Mouse (Mus musculus) naive thymus-derived CD4-positive, alpha-beta T cell, adult 2 months (primary cell): ENCODE results near the gene Rcan1.

Experiments used
- DNase-seq: peaks from one replicate; pipeline ENCODE4 v3.0.0-alpha.2; 2011; ENCODE audit warnings: low read depth

The Rcan1 gene

DNA sequence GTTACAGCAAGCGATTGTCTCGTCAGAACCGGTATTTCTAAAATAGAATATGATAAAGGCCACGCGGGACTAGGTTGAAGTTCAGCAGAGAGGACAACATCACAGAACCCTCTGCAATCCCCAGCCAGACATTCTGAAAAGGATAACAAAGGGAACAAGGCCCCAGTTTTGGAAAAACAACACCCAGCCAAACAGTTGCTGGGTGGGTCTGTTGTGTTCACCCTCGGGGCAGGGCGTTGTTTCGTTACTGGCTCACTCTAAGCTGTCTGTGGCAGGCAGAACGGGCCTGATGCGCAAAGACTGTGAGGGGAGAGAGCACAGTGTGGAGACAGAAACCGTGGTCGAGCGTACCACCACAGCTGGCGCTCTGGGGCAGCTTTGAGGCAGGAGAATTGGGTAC, 2.2 kb downstream of the Rcan1 start:
- DNase-seq = no peak

DNA sequence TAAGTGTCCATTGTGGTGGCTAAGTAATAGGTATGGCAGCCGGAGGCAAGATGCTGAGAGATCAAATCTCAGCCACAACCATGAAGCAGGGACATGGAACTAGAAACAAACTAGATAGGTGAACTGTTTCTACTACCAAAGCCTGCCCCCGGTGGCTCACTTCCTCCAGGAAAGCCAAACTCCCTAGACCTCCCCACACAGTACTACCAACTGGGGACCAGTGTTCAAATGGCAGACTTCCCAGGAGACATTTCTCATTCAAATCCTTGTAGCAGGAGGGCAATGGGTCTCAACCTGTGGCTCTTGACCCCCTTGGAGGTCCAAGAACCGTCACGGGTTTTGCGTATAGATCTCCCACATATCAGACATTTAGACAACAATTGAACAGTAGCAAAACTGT, 3.6 kb downstream of the Rcan1 start:
- DNase-seq = peak; percentile 28

DNA sequence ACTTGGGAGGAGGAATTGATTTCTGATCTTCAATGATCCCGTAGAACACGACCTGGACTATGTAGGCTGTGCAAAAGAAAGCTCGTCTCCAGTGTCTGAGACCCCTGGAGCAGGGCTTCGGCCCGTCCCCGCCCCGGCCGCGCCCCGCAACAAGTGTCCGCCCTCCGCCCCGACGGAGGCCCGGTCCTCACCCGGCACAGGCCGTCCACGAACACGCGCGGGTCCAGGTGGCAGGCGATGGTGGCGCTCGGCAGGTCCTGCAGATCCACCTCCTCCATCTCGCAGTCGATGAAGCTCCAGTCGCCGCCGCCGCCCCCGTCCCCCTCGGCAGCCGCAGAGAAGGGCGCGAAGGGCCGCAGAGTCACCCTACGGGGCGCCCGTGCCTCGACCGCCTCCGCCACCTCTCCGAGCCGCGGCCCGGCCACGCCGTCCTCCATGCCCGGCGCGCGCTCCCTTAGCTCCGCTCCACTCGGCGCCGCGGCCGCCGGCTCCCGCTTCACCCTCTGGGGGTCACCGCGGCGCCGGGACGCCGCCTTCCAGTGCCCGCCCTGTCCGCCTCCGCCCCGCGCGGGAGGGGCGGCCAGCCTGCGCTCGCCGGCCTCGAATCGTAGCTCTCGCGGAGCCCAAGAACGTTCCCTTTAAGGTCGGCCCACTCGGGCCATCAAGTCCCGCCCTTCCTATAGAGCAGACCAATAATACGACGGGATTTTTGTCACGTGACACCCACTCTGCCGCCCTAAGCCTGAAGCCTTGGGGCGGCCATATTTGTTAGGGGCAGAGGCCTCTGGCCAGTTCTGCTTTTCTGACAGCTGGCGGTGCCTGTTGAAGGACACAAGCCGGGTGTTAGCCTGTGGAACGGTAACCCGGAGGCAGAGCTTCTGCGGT, 4.8 kb downstream of the Rcan1 start:
- DNase-seq = peak; percentile 99

DNA sequence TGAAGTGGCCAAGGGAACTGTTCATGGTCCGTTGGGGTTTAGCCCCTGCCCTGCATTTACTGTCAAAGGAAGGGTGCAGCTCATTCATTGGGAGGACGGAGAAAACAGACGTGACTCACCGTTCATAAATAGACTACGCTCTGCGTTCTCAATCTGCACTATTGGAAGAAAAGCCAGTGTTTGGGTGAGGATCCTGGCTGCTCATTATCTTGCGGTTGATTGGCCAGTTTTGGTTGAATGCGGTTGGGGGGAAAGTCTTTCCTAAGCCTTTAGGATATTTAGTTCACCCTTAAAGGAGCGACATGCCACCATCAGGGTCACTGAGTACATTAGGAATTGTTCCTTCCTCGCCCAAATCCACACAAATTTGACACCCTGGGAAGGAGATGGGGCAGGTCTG, 5.4 kb downstream of the Rcan1 start:
- DNase-seq = no peak

DNA sequence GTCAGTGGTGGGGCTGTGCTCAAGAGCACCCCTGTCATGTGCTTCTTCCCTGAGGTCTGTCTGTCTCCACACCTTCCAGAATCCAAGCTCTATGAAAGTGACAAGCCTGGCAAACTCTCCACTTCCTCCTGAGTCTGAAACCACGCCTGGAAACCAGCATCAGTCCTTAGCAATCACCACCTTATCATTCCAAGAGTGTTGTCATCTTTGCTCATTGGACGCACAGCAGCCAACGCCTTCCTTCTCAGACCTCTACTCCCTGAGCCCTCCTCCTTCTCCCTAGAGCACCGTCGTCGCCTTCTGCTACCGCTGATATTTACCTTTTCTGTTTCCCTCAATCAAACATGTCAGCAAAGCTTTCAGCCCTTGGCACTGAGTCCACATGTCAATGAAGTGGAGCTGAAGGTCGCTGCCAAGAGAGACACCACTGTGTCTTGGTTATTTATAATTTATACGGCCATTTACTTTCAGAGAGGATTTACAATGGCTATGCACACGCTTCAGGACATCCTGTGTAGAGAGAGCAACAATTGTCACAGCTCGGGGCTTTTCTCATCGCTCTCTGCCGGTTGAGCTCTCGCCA, 6.2 kb downstream of the Rcan1 start:
- no peak for DNase-seq

DNA sequence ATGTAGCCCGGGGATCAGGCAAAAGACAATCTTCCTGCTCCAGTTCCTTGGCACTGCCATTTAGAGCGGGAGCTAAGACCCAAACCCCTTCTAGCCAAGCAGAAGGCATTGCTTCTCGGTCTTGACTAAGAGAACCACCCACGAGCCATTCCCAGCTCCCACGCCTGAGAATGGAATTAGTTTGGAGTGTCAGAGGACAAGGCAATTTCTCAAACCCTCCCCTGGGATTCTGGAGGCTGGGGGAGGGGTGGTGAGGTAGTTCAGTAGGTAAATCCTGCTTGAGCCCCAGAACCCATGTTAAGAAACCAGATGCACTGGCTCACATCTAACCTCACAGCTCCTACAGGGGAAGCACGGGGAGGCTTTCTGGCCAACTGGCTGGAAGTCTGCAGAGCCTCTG, 9.3 kb downstream of the Rcan1 start:
- no peak for DNase-seq

DNA sequence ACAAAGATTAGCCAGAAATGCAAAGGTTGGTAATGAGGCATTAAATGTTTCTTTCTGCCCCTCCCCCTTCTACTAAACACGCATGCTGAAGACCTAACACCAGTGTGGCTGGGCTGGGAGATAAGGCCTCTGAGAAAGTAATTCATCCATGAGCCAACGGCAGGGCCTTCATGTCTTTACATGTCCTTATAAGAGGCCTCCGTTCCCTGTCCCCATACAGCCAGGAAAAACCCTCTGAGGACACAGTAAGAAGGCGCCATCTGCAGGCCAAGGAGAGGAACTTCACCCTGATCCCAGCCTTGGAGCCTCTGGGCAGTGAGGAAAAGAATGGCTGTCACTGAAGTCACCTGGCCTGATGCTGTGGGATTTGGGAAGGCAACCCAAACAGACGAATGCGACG, 13.1 kb downstream of the Rcan1 start:
- peak; percentile 52 for DNase-seq

DNA sequence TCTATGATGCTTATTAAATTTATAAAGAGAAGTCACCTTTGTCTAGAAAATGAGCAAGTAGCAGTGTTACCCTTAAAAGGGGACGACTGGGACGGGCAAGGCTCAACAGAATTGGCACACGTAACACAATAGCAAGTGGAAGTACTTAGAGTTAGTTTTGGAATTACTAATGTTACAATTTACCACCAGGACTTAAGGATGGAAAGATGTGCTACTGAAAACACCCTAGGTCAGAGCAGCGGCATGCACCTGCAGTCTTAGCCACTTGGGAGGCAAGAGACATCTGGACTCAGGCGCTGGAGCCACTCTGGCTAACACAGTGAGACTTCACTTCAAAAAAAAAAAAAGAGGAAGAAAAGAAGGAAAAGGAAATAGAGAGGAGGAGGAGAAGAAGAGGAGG, 14.7 kb downstream of the Rcan1 start:
- no peak for DNase-seq

DNA sequence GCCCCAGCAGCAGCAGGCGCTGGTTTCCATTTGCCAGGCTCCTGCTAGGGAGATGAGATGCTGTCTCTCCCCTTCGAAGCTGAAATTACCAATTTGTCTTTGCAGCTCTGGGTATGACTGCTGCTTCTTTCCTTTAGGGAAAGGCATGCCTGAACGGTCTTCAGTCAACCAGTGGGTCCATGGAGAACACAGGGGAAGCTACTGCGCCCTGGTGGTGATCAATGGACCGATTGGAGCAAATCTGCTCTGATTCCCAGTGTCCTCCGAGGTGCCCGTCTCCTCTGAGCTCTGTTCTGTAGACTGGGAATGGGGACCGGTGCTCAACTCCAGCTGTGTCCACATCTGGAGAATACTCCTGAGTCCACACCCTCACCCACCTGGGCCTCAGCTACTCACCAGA, 15.2 kb downstream of the Rcan1 start:
- DNase-seq = no peak

DNA sequence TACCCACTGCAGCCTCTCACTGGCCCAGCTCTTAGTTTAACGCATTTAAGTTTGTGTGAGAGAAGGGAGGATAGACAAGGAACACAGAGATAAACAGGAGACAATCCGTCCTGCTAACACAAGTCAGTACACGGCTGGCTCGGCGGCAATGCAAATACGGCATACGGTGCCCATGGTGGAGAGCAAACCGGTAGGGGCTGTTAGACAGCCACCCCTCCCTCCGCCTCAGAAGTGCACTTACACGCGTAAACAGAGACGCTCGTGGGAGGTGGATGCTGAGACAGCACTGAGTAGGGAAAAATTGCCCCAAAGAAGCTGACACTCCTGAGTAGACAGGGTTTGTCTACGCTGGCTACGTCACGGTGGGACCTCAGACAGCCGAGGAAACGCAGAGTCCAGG, 16.2 kb downstream of the Rcan1 start:
- no peak for DNase-seq

DNA sequence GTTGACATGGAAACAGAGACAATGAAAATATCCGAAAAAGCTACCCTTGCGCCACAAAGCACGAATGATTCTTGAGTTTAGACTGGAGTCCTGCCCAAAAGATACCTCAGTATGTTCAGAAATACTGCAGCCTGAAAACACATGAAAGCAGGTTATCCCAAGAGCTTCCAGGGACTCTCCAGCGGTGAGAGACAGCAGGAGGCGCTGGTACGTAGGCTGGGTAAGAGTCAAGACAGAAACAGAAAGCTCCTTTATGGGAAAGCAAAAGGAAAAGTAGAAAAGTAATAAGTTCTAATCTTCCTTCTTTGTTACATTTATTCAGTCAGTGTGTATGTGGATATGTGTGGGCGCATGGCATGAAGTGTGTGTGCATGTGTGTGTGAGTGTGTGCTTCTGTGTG, 16.7 kb downstream of the Rcan1 start:
- no peak for DNase-seq

DNA sequence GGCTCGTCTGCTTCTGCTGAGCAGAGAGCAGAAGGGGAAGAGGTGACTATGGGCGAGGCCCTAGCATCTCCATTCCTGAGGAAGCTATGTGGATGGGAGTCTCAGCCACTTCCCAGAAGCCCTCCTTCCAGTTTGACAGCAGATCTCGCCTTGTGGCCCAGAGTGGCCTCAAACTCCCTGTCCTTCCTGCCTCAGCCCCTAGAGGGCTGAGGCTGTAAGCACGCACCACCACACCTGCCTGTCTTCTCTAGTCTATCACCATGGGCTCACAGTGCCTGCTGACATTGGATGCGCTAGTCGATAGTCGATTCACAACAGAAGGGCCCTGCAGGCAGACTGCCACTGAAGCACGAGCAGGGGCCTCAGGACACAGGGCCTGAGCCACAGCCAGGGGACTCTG, 18.1 kb downstream of the Rcan1 start:
- no peak for DNase-seq

DNA sequence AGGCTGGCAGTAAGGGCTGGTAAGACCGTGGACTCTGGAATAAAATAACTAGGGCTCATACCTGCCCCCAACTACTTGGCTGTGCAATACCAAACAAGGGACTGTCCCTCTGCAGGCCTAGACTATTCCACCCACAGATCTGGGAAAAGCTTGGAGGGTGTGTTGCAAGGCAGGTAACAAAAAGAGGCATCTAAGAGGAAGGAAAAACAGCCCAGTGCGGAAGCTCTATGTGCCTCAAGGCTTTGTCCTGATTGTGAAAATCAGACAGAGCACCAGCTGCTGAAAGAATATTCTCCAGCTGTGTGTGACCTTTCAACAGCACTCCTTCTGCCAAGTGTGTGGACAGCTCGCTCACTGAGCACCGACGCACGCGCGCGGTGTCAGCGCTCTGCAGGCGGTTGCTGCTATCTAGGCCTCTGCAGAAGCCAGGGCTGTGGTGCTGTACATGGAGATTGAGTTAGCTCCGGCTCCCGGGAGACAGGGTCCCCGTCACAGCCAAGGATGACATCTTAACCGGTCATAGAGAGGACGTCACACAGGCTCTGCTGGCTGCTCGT, 19.1 kb downstream of the Rcan1 start:
- DNase-seq = no peak

DNA sequence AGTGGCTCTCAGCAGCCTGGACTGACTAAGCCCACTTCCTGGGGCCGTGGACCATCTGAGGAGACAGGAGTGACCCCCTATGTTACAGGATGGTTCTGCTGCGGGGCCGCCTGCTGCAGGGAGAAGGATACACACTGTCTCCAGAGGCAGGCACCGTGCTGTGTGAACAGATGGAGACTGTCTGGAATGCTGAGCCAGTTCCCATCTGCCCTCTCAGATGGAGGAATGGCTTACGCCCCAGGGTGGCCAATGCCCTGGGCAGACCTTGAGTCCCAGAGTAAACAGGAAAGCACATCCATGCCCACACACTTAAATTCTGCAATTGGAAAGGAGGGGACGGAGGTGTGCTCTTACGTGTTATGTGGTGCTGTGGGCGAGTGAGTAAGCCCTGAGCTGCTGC, 20.3 kb downstream of the Rcan1 start:
- DNase-seq = no peak

DNA sequence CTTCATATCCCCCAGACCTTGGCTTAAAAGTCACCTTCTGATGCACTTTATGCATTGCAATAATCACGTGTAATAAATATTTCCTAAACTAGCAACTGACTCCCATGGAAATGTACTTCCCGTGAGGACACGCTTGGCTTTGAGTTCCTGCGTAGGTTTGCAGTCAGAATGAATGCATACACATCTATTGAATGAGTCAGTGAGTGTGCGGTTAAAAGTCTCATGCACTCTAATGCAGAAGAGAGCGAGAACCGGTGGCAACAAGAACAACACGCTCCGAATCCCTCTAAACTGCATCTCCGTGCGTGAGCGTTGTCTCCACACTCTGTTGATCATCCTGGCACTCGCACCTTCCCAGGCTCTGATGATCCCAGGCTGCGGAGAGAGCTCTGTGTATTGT, 21.6 kb downstream of the Rcan1 start:
- no peak for DNase-seq

DNA sequence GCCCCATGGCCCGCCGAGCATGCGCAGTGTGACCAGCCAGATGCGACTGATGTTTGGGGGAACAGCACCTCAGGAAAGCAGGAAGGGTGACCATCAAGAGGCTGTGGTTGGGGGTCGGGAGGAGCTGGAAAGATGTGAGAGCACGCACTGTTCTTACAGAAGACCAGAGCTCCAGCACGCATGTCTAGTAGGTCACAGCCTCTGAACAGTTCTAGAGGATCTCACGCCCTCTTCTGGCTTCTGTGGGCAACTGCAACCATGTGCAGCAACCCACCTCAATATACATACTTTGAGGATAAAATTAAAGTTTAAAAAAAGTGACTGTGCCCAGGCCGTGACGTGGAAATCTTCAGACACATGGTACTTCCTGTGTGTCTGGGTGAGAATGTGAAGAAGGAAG, 25.3 kb downstream of the Rcan1 start:
- no peak for DNase-seq

DNA sequence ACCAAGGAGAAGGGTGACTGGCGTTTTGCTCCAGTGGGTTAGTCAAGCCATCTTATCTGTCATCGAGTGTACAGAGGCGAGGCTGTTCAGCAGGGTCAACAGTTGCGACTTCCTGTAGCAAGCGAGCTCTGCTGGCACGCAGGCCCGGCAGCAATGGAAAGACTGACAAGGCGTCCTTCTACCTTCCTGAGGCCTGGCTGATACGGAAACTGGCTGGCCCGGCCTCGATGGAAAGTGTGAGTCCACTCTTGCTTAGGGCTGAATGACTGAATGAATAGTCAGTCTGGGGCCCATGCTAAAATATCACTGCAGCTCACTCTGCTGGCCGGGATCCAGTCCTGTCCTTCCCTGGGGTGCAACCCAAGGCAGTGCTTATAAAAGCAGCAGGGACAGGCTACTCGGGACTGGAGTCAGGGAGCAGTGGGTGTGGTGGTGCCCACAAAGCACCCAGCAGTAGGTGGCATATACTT, 27.0 kb downstream of the Rcan1 start:
- no peak for DNase-seq

DNA sequence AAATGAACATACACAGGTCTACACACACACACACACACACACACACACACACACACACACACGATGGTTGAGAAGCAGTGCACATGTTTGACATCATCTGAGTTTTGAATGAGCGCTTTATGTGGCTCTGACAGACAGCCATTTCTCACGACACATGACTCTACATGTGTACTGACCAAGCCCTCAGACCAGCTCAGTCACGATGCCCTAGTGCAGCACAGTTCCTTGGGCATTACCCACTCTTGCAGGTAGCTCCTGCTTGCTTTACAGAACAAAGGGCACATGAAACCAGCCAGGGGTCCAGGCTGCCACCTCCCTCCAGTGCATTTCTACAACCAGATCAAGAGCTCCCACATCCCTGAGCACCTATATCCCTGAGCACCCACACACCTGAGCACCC, 27.7 kb downstream of the Rcan1 start:
- no peak for DNase-seq

DNA sequence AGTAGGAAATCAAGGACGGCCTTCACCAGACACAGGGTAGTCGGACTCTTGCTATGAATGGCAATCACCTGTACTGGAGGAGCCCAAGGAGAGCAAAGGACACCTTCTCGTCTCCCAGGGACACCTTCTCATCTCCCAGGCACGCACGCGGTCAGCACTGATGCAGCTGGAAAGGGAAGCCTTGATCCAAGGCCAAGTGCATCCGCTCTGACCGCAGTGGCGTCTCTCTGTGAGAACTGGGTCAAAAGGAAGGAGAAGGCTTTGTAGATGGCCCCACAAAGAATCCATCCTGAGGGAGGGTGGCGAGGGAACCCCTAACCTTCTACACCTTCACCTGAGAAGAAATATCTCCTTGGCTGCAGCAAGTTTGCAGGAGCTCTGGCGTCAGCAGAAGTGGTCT, 28.5 kb downstream of the Rcan1 start:
- no peak for DNase-seq

DNA sequence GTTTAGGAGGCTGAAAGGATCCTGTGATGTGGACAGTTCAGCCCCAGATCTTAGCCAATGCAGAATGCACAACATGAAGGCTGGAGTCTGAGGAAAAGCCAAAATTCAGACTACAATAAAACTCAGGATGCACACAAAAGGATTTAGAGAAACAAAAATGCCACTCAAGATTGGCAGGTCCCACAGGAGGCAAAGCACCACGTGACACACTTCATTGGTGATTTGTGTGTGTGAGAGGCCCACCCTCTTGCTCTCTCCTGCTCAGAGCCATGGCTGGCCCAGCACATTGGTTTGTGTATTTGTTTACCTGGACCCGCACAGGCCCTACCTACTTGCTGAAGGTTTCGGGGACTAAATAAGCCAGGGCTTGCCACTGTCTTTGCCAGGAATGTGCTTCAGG, 29.5 kb downstream of the Rcan1 start:
- no peak for DNase-seq

DNA sequence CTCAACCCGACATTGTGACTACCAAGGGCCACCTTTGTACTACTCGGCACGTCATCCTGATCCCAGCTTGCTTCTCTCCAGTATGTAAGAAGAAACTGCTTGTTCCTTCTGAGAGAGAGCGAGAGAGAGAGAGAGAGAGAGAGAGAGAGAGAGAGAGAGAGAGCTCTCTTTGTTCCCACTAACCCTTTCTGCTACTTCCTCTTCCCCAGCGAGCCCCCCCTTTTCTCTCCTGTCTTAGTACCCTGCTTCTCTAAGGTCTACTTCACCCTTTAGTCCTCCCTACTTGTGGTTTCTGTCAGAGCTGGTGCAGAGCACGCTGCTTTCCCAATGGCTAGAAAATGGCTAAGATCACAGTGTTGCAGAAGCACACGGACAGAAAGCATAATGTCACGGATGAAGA, 30.4 kb downstream of the Rcan1 start:
- DNase-seq = no peak

DNA sequence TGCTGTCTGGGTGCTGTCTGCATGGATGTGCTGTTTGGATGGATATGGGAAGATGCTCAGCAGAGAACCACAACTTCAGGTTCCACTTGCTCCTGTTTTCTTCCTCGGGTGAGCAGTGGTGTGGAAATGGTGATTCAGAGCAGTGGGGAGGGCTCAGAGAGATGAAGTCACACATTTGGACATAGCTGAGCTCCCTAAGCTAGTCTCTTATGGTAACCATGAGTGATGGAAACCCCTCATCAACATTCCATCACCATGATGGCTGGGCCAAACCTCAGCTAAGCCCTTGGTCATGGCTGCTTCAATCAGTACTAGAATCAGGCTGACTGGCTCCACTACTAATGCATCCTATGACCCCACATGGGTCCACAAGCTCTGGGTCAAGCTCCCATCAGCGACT, 30.9 kb downstream of the Rcan1 start:
- no peak for DNase-seq

DNA sequence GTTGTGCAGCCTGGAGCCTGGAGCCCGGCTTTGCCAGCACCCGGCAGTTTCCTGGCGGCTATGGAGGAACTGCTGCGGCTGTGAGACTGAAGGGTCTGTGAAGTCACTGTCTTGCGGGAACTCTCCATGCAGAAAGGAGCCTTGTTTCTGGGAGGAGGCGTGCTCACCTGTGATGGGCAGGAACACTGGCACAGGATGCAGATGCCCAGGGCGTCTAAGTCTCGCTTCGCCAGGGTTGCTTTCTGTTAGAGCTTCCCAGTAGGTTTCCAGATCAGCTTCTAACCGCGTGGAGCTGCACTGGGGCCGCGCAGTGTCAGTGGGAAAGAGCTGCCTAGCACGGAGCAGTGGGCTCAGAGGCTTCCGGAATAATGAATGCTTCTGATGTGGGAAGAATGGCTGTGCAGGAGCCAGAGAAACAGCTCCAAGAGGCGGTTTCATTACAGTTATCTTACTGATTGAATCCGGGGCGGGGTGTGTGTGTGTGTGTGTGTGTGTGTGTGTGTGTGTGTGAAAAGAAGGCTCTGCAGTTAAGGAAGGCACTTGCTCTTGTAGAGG, 35.2 kb downstream of the Rcan1 start:
- DNase-seq = no peak
